Mouse (Mus musculus): Measurements from ENCODE around the gene Clic1. TPM values are rescaled to one million over a fixed set of nuclear protein-coding genes. Genes with fewer than 3 reads are reported as not detected.

The Clic1 gene
- polyA plus RNA-seq, 1 experiment from 2014 or later = 17.7 TPM

- 6% methylated on average over 47 of the region's 48 CpGs for WGBS
- peak overlapping the region; percentile 51 for H3K4me3 ChIP-seq (replicated peaks; ENCODE audit: low read depth, low read length)
- peaks cover 19% of the 10 kb centered on the region for H3K4me1 ChIP-seq (ENCODE audit: control insufficient read depth, insufficient read depth, low read length)
- peak overlapping the region; percentile 91 for H3K4me2 ChIP-seq (ENCODE audit: low read length)
- no peaks in the 10 kb centered on the region for H3K27me3 ChIP-seq (ENCODE audit: control insufficient read depth, insufficient read depth, low read length)
- no peaks in the 10 kb centered on the region for H3K36me3 ChIP-seq (ENCODE audit: control insufficient read depth, insufficient read depth, low read length)
- H3K9ac ChIP-seq (replicated peaks; ENCODE audit: low read length) = peak overlapping the region; percentile 61
- peak overlapping the region; percentile 54 for H3K27ac ChIP-seq (replicated peaks; ENCODE audit: low read depth, low read length)
- no peaks in the 10 kb centered on the region for H3K9me3 ChIP-seq (ENCODE audit: control insufficient read depth, low read length)
- ATAC-seq (ENCODE audit: low FRiP score, low TSS enrichment) (no peak), DNase-seq (no peak)
Measured at GRCm38 (mm10) chr17:35045807-35046680, 3.7 kb upstream of the Clic1 start.

GRCm38 (mm10) chr17:35046681-35047455, 2.9 kb upstream of the Clic1 start, which contains the start of gene Msh5:
TSS of gene Msh5 (minus strand) at chr17:35046745.
- peak; percentile 98 for ATAC-seq (ENCODE audit: low FRiP score, low TSS enrichment)
- no peaks in the 10 kb centered on the region for H3K36me3 ChIP-seq (ENCODE audit: control insufficient read depth, insufficient read depth, low read length)
- no peaks in the 10 kb centered on the region for H3K9me3 ChIP-seq (ENCODE audit: control insufficient read depth, low read length)
- peaks cover 27% of the 10 kb centered on the region for H3K4me1 ChIP-seq (ENCODE audit: control insufficient read depth, insufficient read depth, low read length)
- H3K4me3 ChIP-seq (replicated peaks; ENCODE audit: low read depth, low read length) = peak within 1 kb of the TSS; percentile 51
- peak within 1 kb of the TSS; percentile 91 for H3K4me2 ChIP-seq (ENCODE audit: low read length)
- no peaks in the 10 kb centered on the region for H3K27me3 ChIP-seq (ENCODE audit: control insufficient read depth, insufficient read depth, low read length)
- peak within 1 kb of the TSS; percentile 61 for H3K9ac ChIP-seq (replicated peaks; ENCODE audit: low read length)
- peak within 1 kb of the TSS; percentile 54 for H3K27ac ChIP-seq (replicated peaks; ENCODE audit: low read depth, low read length)
- WGBS = 3% methylated on average over 33 of the region's 33 CpGs
- DNase-seq = peak; percentile 98

GRCm38 (mm10) chr17:35047688-35048087, 2.1 kb upstream of the Clic1 start:
- no peaks in the 10 kb centered on the region for H3K9me3 ChIP-seq (ENCODE audit: control insufficient read depth, low read length)
- H3K9ac ChIP-seq (replicated peaks; ENCODE audit: low read length) = no peak overlapping the region
- H3K4me3 ChIP-seq (replicated peaks; ENCODE audit: low read depth, low read length) = no peak overlapping the region
- peaks cover 35% of the 10 kb centered on the region for H3K4me1 ChIP-seq (ENCODE audit: control insufficient read depth, insufficient read depth, low read length)
- H3K4me2 ChIP-seq (ENCODE audit: low read length) = no peak overlapping the region
- no peaks in the 10 kb centered on the region for H3K27me3 ChIP-seq (ENCODE audit: control insufficient read depth, insufficient read depth, low read length)
- ATAC-seq (ENCODE audit: low FRiP score, low TSS enrichment) (no peak), DNase-seq (no peak)
- WGBS = 55% methylated on average over 1 of the region's 1 CpGs
- no peaks in the 10 kb centered on the region for H3K36me3 ChIP-seq (ENCODE audit: control insufficient read depth, insufficient read depth, low read length)
- H3K27ac ChIP-seq (replicated peaks; ENCODE audit: low read depth, low read length) = no peak overlapping the region

- H3K36me3 ChIP-seq (ENCODE audit: control insufficient read depth, insufficient read depth, low read length) = no peaks in the 10 kb centered on the region
- WGBS = 40% methylated on average over 11 of the region's 11 CpGs
- ATAC-seq (ENCODE audit: low FRiP score, low TSS enrichment) (no peak), DNase-seq (no peak)
- H3K4me1 ChIP-seq (ENCODE audit: control insufficient read depth, insufficient read depth, low read length) = peaks cover 36% of the 10 kb centered on the region
- H3K9me3 ChIP-seq (ENCODE audit: control insufficient read depth, low read length) = no peaks in the 10 kb centered on the region
- no peak overlapping the region for H3K4me3 ChIP-seq (replicated peaks; ENCODE audit: low read depth, low read length)
- no peak overlapping the region for H3K27ac ChIP-seq (replicated peaks; ENCODE audit: low read depth, low read length)
- no peaks in the 10 kb centered on the region for H3K27me3 ChIP-seq (ENCODE audit: control insufficient read depth, insufficient read depth, low read length)
- no peak overlapping the region for H3K4me2 ChIP-seq (ENCODE audit: low read length)
- H3K9ac ChIP-seq (replicated peaks; ENCODE audit: low read length) = no peak overlapping the region
Measured at GRCm38 (mm10) chr17:35048149-35048931, 1.4 kb upstream of the Clic1 start.

GRCm38 (mm10) chr17:35048932-35049440, 780 bp upstream of the Clic1 start:
- no peak overlapping the region for H3K9ac ChIP-seq (replicated peaks; ENCODE audit: low read length)
- H3K4me1 ChIP-seq (ENCODE audit: control insufficient read depth, insufficient read depth, low read length) = peaks cover 36% of the 10 kb centered on the region
- H3K27me3 ChIP-seq (ENCODE audit: control insufficient read depth, insufficient read depth, low read length) = no peaks in the 10 kb centered on the region
- DNase-seq (no peak), ATAC-seq (ENCODE audit: low FRiP score, low TSS enrichment) (no peak)
- no peak overlapping the region for H3K27ac ChIP-seq (replicated peaks; ENCODE audit: low read depth, low read length)
- no peaks in the 10 kb centered on the region for H3K9me3 ChIP-seq (ENCODE audit: control insufficient read depth, low read length)
- no peak overlapping the region for H3K4me2 ChIP-seq (ENCODE audit: low read length)
- H3K36me3 ChIP-seq (ENCODE audit: control insufficient read depth, insufficient read depth, low read length) = 0 out of 2 replicates have a peak, but pooled peaks cover 3% of the 10 kb centered on the region
- WGBS = 58% methylated on average over 5 of the region's 5 CpGs
- H3K4me3 ChIP-seq (replicated peaks; ENCODE audit: low read depth, low read length) = no peak overlapping the region

- H3K9ac ChIP-seq (replicated peaks; ENCODE audit: low read length) = peak overlapping the region; percentile 51
- 1% methylated on average over 27 of the region's 27 CpGs for WGBS
- no peaks in the 10 kb centered on the region for H3K9me3 ChIP-seq (ENCODE audit: control insufficient read depth, low read length)
- H3K27me3 ChIP-seq (ENCODE audit: control insufficient read depth, insufficient read depth, low read length) = no peaks in the 10 kb centered on the region
- ATAC-seq (ENCODE audit: low FRiP score, low TSS enrichment) (no peak), DNase-seq (peak; percentile 52)
- H3K36me3 ChIP-seq (ENCODE audit: control insufficient read depth, insufficient read depth, low read length) = 0 out of 2 replicates have a peak, but pooled peaks cover 7% of the 10 kb centered on the region
- H3K4me2 ChIP-seq (ENCODE audit: low read length) = peak overlapping the region; percentile 59
- peaks cover 36% of the 10 kb centered on the region for H3K4me1 ChIP-seq (ENCODE audit: control insufficient read depth, insufficient read depth, low read length)
- peak overlapping the region; percentile 32 for H3K4me3 ChIP-seq (replicated peaks; ENCODE audit: low read depth, low read length)
- H3K27ac ChIP-seq (replicated peaks; ENCODE audit: low read depth, low read length) = peak overlapping the region; percentile 71
Measured at GRCm38 (mm10) chr17:35050126-35050750, 472 bp downstream of the Clic1 start.

GRCm38 (mm10) chr17:35051156-35052086, 1.7 kb downstream of the Clic1 start:
- peaks cover 29% of the 10 kb centered on the region for H3K4me1 ChIP-seq (ENCODE audit: control insufficient read depth, insufficient read depth, low read length)
- H3K4me2 ChIP-seq (ENCODE audit: low read length) = peak overlapping the region; percentile 59
- H3K9ac ChIP-seq (replicated peaks; ENCODE audit: low read length) = peak overlapping the region; percentile 53
- DNase-seq (peak; percentile 77), ATAC-seq (ENCODE audit: low FRiP score, low TSS enrichment) (peak; percentile 28; the same call in 1 of the 2 replicates)
- H3K27me3 ChIP-seq (ENCODE audit: control insufficient read depth, insufficient read depth, low read length) = no peaks in the 10 kb centered on the region
- H3K9me3 ChIP-seq (ENCODE audit: control insufficient read depth, low read length) = no peaks in the 10 kb centered on the region
- H3K36me3 ChIP-seq (ENCODE audit: control insufficient read depth, insufficient read depth, low read length) = peaks cover 13% of the 10 kb centered on the region; the same call in 1 of the 2 replicates
- WGBS = 3% methylated on average over 21 of the region's 21 CpGs
- peak overlapping the region; percentile 32 for H3K4me3 ChIP-seq (replicated peaks; ENCODE audit: low read depth, low read length)
- peak overlapping the region; percentile 84 for H3K27ac ChIP-seq (replicated peaks; ENCODE audit: low read depth, low read length)
